Mouse (Mus musculus) myocyte (in vitro differentiated cells): ENCODE data around the gene Atg10. TPM values are rescaled to one million over a fixed set of nuclear protein-coding genes. Genes with fewer than 3 reads are reported as not detected.
A peak's percentile ranks its signal among the peaks of the same experiment; 100 is the strongest.
"Not testable (repeated sequence)": the region's sequence is repeated elsewhere in the genome, so short reads cannot be mapped to it uniquely, and the experiment has no call there.

ENCODE experiments used
- H3K27me3 ChIP-seq: one replicate; pipeline ENCODE4 v1.6.1; 2011; ENCODE audit not compliant: control insufficient read depth, insufficient read depth, insufficient read length
- H3K36me3 ChIP-seq: one replicate; pipeline ENCODE4 v1.6.1; 2011; ENCODE audit not compliant: control insufficient read depth, insufficient read depth
- H3K4me2 ChIP-seq: one replicate; pipeline ENCODE4 v1.6.1; 2011; ENCODE audit warnings: low read depth, control low read depth
- H3K4me3 ChIP-seq: one replicate; pipeline ENCODE4 v1.5.1; 2011; ENCODE audit warnings: mild to moderate bottlenecking, control low read depth, moderate library complexity
- H3K79me2 ChIP-seq: one replicate; pipeline ENCODE4 v1.6.1; 2011; ENCODE audit not compliant: control insufficient read depth, insufficient read depth
- H3ac ChIP-seq: one replicate; pipeline ENCODE4 v1.6.1; 2011; ENCODE audit not compliant: control insufficient read depth, insufficient read length
- CEBPB ChIP-seq: IDR thresholded peaks from 2 replicates; pipeline ENCODE4 v1.6.1; 2011; ENCODE audit warnings: mild to moderate bottlenecking, moderate library complexity; ENCODE audit not compliant: poor library complexity, insufficient read depth, severe bottlenecking
- E2F4 ChIP-seq: IDR thresholded peaks from one replicate; pipeline ENCODE4 v1.6.1; 2011; ENCODE audit warnings: mild to moderate bottlenecking, control low read depth, moderate library complexity; ENCODE audit not compliant: insufficient read depth
- MAX ChIP-seq: IDR thresholded peaks from one replicate; pipeline ENCODE4 v1.6.1; 2011; ENCODE audit warnings: low read depth, mild to moderate bottlenecking, control low read depth
- MYOD1 ChIP-seq, 3 experiments: IDR thresholded peaks; one replicate each; pipeline ENCODE4 v1.6.1; 2011; ENCODE audit warnings: control low read depth in 2 of 3, low read depth in 2 of 3, mild to moderate bottlenecking in 2 of 3, moderate library complexity in 1 of 3; ENCODE audit not compliant: insufficient read length in 2 of 3, control insufficient read depth in 1 of 3
- MYOG ChIP-seq, 3 experiments: IDR thresholded peaks; one replicate each; pipeline ENCODE4 v1.6.1; 2011; ENCODE audit warnings: control low read depth in 2 of 3, low read depth in 2 of 3, mild to moderate bottlenecking in 2 of 3; ENCODE audit not compliant: insufficient read length in 2 of 3, control insufficient read depth in 1 of 3, insufficient read depth in 1 of 3
- POLR2A ChIP-seq: IDR thresholded peaks from one replicate; pipeline ENCODE4 v1.6.1; 2011; ENCODE audit warnings: low read depth, mild to moderate bottlenecking, control low read depth, moderate library complexity; ENCODE audit not compliant: insufficient read length
- POLR2AphosphoS2 ChIP-seq: IDR thresholded peaks from one replicate; pipeline ENCODE4 v1.6.1; 2011; ENCODE audit warnings: low read depth, control low read depth; ENCODE audit not compliant: insufficient read length
- REST ChIP-seq: IDR thresholded peaks from one replicate; pipeline ENCODE4 v1.6.1; 2011; ENCODE audit warnings: mild to moderate bottlenecking, control low read depth, moderate library complexity; ENCODE audit not compliant: insufficient read depth, insufficient read length
- SRF ChIP-seq: IDR thresholded peaks from one replicate; pipeline ENCODE4 v1.6.1; 2011; ENCODE audit warnings: low read depth; ENCODE audit not compliant: control insufficient read depth, insufficient read length
- TCF12 ChIP-seq: IDR thresholded peaks from one replicate; pipeline ENCODE4 v1.6.1; 2011; ENCODE audit warnings: mild to moderate bottlenecking, control low read depth; ENCODE audit not compliant: poor library complexity, insufficient read depth, severe bottlenecking
- TCF3 ChIP-seq: IDR thresholded peaks from one replicate; pipeline ENCODE4 v1.6.1; 2011; ENCODE audit warnings: low read depth, control low read depth; ENCODE audit not compliant: insufficient read length
- USF1 ChIP-seq: IDR thresholded peaks from one replicate; pipeline ENCODE4 v1.6.1; 2011; ENCODE audit warnings: low read depth, mild to moderate bottlenecking, control low read depth, moderate library complexity
- polyA plus RNA-seq: library from polyadenylated mRNA; unstranded; fragments of >200 nt; fragmentation: generic; extraction: Trizol; gene quantifications from one replicate; pipeline ENCODE4 v1.2.1, GENCODE M21; 2012; ENCODE audit warnings: missing spikeins

Gene Atg10
- polyA plus RNA-seq, 1 experiment: 5.9 TPM

- no peak overlapping the region for H3K4me3 ChIP-seq
- no peak overlapping the region for H3K4me2 ChIP-seq
- H3K36me3 ChIP-seq: peaks cover 13% of the 10 kb centered on the region
- H3ac ChIP-seq: no peak overlapping the region
- peaks cover 12% of the 10 kb centered on the region for H3K79me2 ChIP-seq
- no peak for TF ChIP-seq POLR2A
- H3K27me3 ChIP-seq: no peaks in the 10 kb centered on the region
These were observed 298.6 kb downstream of the Atg10 start for GRCm38 (mm10) chr13:90925191-90925590.

GRCm38 (mm10) chr13:90924072-90924471 lies 299.7 kb downstream of the Atg10 start:
- Histone ChIP-seq H3K36me3 (peaks cover 13% of the 10 kb centered on the region), H3K4me3 (peak overlapping the region; percentile 65), H3K79me2 (peaks cover 12% of the 10 kb centered on the region), H3K27me3 (no peaks in the 10 kb centered on the region), H3ac (no peak overlapping the region), H3K4me2 (peak overlapping the region; percentile 84)
- TF ChIP-seq MAX (no peak), MYOD1 (IDR thresholded peaks at IDR 0.05; ENCODE audit: control insufficient read depth in 1 of 3, insufficient read length in 2 of 3, low read depth in 2 of 3) (no peak), MYOG (IDR thresholded peaks at IDR 0.05; ENCODE audit: control insufficient read depth in 1 of 3, insufficient read depth in 1 of 3, insufficient read length in 2 of 3, low read depth in 2 of 3) (no peak), SRF (no peak), TCF3 (no peak), POLR2A (no peak), REST (no peak), POLR2AphosphoS2 (no peak), E2F4 (no peak), TCF12 (no peak), CEBPB (no peak), USF1 (no peak)

GRCm38 (mm10) chr13:90923617-90924016 lies 300.2 kb downstream of the Atg10 start:
- Histone ChIP-seq H3K4me2 (peak overlapping the region; percentile 84), H3ac (peak overlapping the region; percentile 91), H3K4me3 (peak overlapping the region; percentile 65), H3K36me3 (peaks cover 13% of the 10 kb centered on the region), H3K79me2 (peaks cover 12% of the 10 kb centered on the region)
- not testable (repeated sequence) for H3K27me3 ChIP-seq

GRCm38 (mm10) chr13:90922751-90923612 lies 300.8 kb downstream of the Atg10 start, which contains the start of gene Rps23:
TSS of gene Rps23 (plus strand) at chr13:90922958.
- peak within 1 kb of the TSS; percentile 65 for H3K4me3 ChIP-seq

GRCm38 (mm10) chr13:90914721-90915120 lies 309.0 kb downstream of the Atg10 start:
- H3K79me2 ChIP-seq: no peaks in the 10 kb centered on the region
- H3K4me2 ChIP-seq: no peak overlapping the region
- no peak for TF ChIP-seq TCF12
- TF ChIP-seq POLR2A: no peak
- TF ChIP-seq CEBPB: no peak
- TF ChIP-seq E2F4: no peak
- no peak for TF ChIP-seq MYOG (IDR thresholded peaks at IDR 0.05; ENCODE audit: control insufficient read depth in 1 of 3, insufficient read depth in 1 of 3, insufficient read length in 2 of 3, low read depth in 2 of 3)
- no peak for TF ChIP-seq SRF
- TF ChIP-seq REST: no peak
- TF ChIP-seq POLR2AphosphoS2: no peak
- TF ChIP-seq MAX: no peak
- TF ChIP-seq TCF3: no peak
- TF ChIP-seq MYOD1 (IDR thresholded peaks at IDR 0.05; ENCODE audit: control insufficient read depth in 1 of 3, insufficient read length in 2 of 3, low read depth in 2 of 3): no peak
- no peak for TF ChIP-seq USF1
- H3K4me3 ChIP-seq: no peak overlapping the region
- no peak overlapping the region for H3ac ChIP-seq
- H3K27me3 ChIP-seq: no peaks in the 10 kb centered on the region
- no peaks in the 10 kb centered on the region for H3K36me3 ChIP-seq

More at GRCm38 (mm10) chr13:90922751-90923612, 300.8 kb downstream of the Atg10 start, which contains the start of gene Rps23:
- Histone ChIP-seq H3K36me3 (peaks cover 13% of the 10 kb centered on the region), H3ac (peak within 1 kb of the TSS; percentile 91), H3K79me2 (peaks cover 12% of the 10 kb centered on the region), H3K4me2 (peak within 1 kb of the TSS; percentile 84), H3K27me3 (no peaks in the 10 kb centered on the region)
- TF ChIP-seq POLR2AphosphoS2: peak; percentile 66
- TF ChIP-seq SRF: peak; percentile 27
- TF ChIP-seq USF1: no peak
- TF ChIP-seq POLR2A: peak; percentile 68
- peak; percentile 85 for TF ChIP-seq MAX
- TF ChIP-seq TCF12: no peak
